Mouse (Mus musculus) hindbrain, postnatal 0 days (tissue): ENCODE measurements at regions not wholly inside any gene's neighbourhood (a gene's known extent, or its start where the extent isn't known, plus 50 kb on each side); places are given as distances from the start of the nearest gene placed in this dataset.

Source experiments
- ATAC-seq: fragments of 200-750 bp; cut with Nextera tagmentation; 2 replicates; pipeline ENCODE4 v1.8.0; 2017; ENCODE audit warnings: mild to moderate bottlenecking, moderate TSS enrichment, moderate library complexity
- DNase-seq: peaks from one replicate; pipeline ENCODE4 v3.0.0-alpha.2; 2015; ENCODE audit warnings: low spot score
- H3K27ac ChIP-seq: fragments of 300-500 bp; sonication (generic); 2 replicates; pipeline ENCODE4 v1.5.1; 2014; ENCODE audit warnings: mild to moderate bottlenecking
- H3K27me3 ChIP-seq: fragments of 300-500 bp; sonication (generic); 2 replicates; pipeline ENCODE4 v1.6.1; 2014; ENCODE audit warnings: low read length, mixed read lengths; ENCODE audit not compliant: insufficient read depth
- H3K36me3 ChIP-seq: fragments of 300-500 bp; sonication (generic); 2 replicates; pipeline ENCODE4 v1.6.1; 2014; ENCODE audit warnings: low read length, mixed read lengths; ENCODE audit not compliant: insufficient read depth
- H3K4me1 ChIP-seq: fragments of 300-500 bp; sonication (generic); 2 replicates; pipeline ENCODE4 v1.6.1; 2014; ENCODE audit warnings: antibody characterized with exemption, low read length, mixed read lengths; ENCODE audit not compliant: insufficient read depth
- H3K4me2 ChIP-seq: fragments of 300-500 bp; sonication (generic); 2 replicates; pipeline ENCODE4 v1.6.1; 2014; ENCODE audit warnings: low read depth, mild to moderate bottlenecking, low read length, moderate library complexity, mixed read lengths
- H3K4me3 ChIP-seq: fragments of 300-500 bp; sonication (generic); 2 replicates; pipeline ENCODE4 v1.5.1; 2014; ENCODE audit warnings: low read length
- H3K9ac ChIP-seq: fragments of 300-500 bp; sonication (generic); replicated peaks from 2 replicates; pipeline ENCODE4 v1.6.1; 2014; ENCODE audit warnings: mild to moderate bottlenecking, low read length, moderate library complexity, mixed read lengths
- H3K9me3 ChIP-seq: fragments of 300-500 bp; sonication (generic); 2 replicates; pipeline ENCODE4 v1.6.1; 2016; ENCODE audit warnings: low read length, mixed read lengths
- CTCF ChIP-seq: IDR thresholded peaks from 2 replicates; pipeline ENCODE4 v1.5.1; 2016; ENCODE audit warnings: antibody characterized with exemption, control low read depth, low read depth
- WGBS: fragments of 180-500 bp; shearing (Covaris S2); extraction: QIAGEN DNeasy Blood & Tissue Kit; methylation state at CpG from one replicate; pipeline ENCODE4 v1.1.7; 2014; 5-methylcytosine and 5-hydroxymethylcytosine counted together

DNA sequence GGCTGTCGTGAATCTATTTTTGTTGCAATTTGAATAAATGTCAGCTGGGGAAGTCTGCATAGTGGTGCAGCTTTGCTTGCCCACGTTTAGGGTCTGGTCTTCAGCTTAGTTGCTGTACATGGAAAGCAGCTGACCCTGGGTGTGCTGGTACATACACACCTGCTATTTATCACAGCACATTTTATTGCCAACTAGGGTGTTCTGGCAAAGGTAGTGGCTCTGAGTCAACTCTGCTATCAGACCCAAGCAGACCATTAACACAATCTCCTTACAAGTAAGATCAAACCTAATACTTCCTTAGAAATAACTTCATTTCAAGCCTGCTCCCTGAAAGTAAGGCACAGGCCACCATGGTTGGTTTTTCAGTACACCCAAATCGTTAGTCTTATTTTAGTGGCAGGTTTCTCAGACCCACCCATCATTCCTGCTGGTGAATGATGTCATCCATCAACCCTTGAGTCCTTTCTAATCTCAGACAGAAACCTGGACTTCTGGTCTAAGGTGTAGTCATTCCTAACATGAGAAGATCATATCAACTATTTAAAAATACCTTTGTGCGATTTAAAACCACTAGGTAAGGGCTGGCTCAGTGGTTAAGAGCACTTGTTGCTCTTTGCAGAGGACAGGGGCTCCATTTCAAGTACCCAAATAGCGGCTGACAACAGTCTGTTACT, 62.5 kb upstream of the Med13 start:
- 86% methylated on average over 5 of the region's 5 CpGs for WGBS
- H3K27me3 ChIP-seq, result no peaks in the 10 kb centered on the region
- no peak overlapping the region for H3K4me3 ChIP-seq
- H3K4me2 ChIP-seq, result no peak overlapping the region
- no peaks in the 10 kb centered on the region for H3K9me3 ChIP-seq
- TF ChIP-seq CTCF, result no peak
- H3K9ac ChIP-seq, result no peak overlapping the region
- no peak for ATAC-seq
- no peaks in the 10 kb centered on the region for H3K4me1 ChIP-seq
- no peak for DNase-seq
- H3K36me3 ChIP-seq, result no peaks in the 10 kb centered on the region
- no peak overlapping the region for H3K27ac ChIP-seq

DNA sequence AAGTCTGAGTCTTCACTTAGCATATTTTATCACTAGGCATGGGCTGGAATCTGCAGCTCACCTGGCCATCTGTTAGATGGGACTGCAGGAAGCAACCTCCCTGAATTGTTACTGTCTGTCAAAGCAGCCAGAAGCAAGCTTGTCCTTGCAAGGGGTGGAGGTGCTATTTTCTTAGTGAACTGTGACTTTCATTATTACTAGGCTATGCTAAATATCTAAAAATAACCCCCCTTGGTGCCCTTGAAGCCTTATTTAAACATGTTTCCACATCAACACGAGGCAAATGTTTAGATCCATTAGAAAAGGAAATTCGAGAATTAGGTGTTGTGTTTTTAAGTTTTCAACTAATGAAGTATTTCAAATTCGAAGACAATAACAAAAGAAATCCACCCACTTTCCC, 55.5 kb upstream of the Rnft1 start:
- Histone ChIP-seq H3K27ac (no peak overlapping the region), H3K9ac (no peak overlapping the region), H3K9me3 (no peaks in the 10 kb centered on the region), H3K4me3 (no peak overlapping the region), H3K36me3 (no peaks in the 10 kb centered on the region), H3K27me3 (no peaks in the 10 kb centered on the region), H3K4me1 (no peaks in the 10 kb centered on the region), H3K4me2 (no peak overlapping the region)
- ATAC-seq, result no peak
- no peak for TF ChIP-seq CTCF
- no peak for DNase-seq
- 69% methylated on average over 3 of the region's 3 CpGs for WGBS

DNA sequence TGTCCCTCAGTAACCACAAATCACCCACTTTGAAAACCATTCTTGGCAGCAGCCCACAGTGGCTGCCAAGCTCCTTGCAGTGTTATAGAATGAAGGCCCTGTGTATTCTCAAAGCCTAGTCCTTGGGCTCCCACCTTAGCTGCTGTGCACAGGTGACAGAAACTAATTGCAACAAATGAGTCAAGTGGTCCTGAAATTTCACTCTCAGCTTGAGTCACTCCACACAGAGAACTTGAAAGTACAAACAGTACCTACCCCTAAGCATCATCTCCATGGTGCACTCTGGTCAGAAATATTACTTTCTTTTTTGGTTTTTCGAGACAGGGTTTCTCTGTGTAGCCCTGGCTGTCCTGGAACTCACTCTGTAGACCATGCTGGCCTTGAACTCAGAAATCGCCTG, 54.2 kb upstream of the Rnft1 start:
- H3K27ac ChIP-seq, result no peak overlapping the region

DNA sequence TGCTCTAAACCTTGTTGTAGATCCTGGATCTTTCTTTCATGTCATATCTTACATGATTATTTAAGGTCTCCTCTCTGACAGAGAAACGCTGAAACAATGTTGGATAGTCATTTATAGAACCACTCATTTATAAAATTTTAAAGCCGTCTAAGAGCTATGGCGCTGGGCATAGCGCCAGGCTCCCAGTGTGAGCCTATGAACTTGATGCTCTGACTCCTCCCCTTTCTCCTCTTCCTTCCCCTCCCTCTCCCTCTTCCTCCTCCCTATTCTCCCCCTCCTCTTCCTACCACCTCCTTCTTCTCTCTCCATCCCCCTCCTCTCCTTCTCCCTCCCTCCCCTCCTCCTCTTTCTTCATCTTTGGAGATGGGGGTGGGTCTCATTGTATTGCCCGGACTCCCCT, 52.9 kb upstream of the Rnft1 start:
- H3K27ac ChIP-seq, result no peak overlapping the region
- H3K4me3 ChIP-seq, result no peak overlapping the region
- no peak for ATAC-seq
- WGBS, result 67% methylated on average over 5 of the region's 5 CpGs
- H3K9ac ChIP-seq, result no peak overlapping the region
- DNase-seq, result no peak
- H3K4me1 ChIP-seq, result no peaks in the 10 kb centered on the region
- no peak overlapping the region for H3K4me2 ChIP-seq
- no peaks in the 10 kb centered on the region for H3K36me3 ChIP-seq
- H3K27me3 ChIP-seq, result no peaks in the 10 kb centered on the region
- H3K9me3 ChIP-seq, result no peaks in the 10 kb centered on the region
- no peak for TF ChIP-seq CTCF

More for the DNA sequence above, 54.2 kb upstream of the Rnft1 start:
- H3K9me3 ChIP-seq, result no peaks in the 10 kb centered on the region
- no peaks in the 10 kb centered on the region for H3K4me1 ChIP-seq
- H3K4me3 ChIP-seq, result no peak overlapping the region
- H3K4me2 ChIP-seq, result no peak overlapping the region
- ATAC-seq (no peak), DNase-seq (no peak)
- no peaks in the 10 kb centered on the region for H3K27me3 ChIP-seq
- whole genome bisulfite sequencing, result 88% methylated on average over 2 of the region's 2 CpGs
- TF ChIP-seq CTCF, result no peak
- H3K36me3 ChIP-seq, result no peaks in the 10 kb centered on the region
- H3K9ac ChIP-seq, result no peak overlapping the region

DNA sequence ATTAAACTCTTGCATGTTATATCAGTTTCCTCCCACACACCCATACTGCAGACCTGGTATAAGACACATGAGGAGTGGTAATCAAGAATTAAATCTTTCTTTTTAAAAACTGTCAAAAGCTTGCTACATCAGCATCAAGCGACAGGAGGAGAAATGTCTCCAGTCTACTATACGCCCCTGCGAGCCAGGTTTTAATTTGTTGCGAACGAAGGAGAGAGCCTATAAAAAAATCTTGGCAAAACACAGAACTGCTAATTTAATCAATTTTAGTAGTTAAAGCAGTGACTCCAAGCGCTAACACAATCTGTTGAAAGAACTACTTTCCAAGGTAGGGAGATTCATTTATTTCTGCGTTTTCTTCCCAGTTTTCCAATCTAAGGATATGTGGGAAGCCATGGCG, 50.4 kb upstream of the Rnft1 start:
- Histone ChIP-seq H3K9ac (no peak overlapping the region), H3K9me3 (no peaks in the 10 kb centered on the region), H3K27ac (no peak overlapping the region), H3K36me3 (no peaks in the 10 kb centered on the region), H3K4me1 (no peaks in the 10 kb centered on the region), H3K4me3 (no peak overlapping the region), H3K4me2 (no peak overlapping the region), H3K27me3 (no peaks in the 10 kb centered on the region)
- no peak for ATAC-seq
- WGBS, result 84% methylated on average over 8 of the region's 8 CpGs
- no peak for DNase-seq
- no peak for TF ChIP-seq CTCF
